In the genomic region with DNA sequence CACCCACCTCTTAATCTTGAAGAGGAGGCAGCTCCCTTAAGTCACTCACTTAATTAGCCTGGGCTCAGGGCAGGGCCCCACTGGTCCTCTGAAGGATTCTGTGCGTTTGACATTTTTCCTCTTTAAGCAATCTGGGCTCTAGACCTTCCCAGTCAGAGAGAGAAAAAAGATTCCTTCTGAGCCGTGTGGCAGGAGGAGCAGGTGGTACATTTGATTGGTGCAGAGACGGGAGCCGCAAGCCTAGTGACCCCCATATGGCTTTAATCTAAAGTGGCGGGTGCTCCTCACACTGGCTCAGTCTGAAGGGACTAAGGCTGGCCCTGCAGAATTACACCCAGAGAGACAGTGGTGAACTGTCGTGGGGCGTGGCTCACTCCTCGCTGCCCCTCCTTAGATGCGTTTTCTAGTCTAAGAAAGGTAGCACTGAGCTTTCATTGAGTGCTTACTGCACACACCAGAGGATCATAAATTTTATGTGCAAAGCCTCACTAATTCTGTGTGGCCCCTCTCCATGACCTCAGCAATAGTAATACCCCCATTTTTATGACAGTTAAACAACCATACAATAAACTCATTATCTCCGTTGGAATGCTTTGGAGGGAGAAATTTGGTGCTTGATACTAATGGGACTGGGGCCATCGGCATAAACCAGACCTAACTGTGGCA, we compare ENCODE assay signal across 15 mouse cellular contexts.
A peak's percentile ranks its signal among the peaks of the same experiment; 100 is the strongest.
DNase-seq lines count a peak whose midpoint lies in the region; ATAC-seq and TF ChIP-seq lines count a peak whose summit lies in the region.
"Had no signal": no experiment of that assay in that cellular context is flagged by ENCODE, and none has a peak within 500 bp of the region (broad histone marks: within the 10 kb centered on the region; RNA-seq: fewer than 3 reads in every experiment).

No protein-coding gene starts in this region.

- no peak overlapping the region for H3K9ac ChIP-seq in hindbrain, postnatal 0 days (replicated peaks; ENCODE audit: low read length)
- no peak overlapping the region for H3K9ac ChIP-seq in embryonic facial prominence, embryonic 11.5 days (replicated peaks; ENCODE audit: low read length)
- H3K9ac ChIP-seq in hindbrain, embryonic 16.5 days (ENCODE audit: low read depth, low read length): no peak overlapping the region
- H3K9ac ChIP-seq in midbrain, embryonic 15.5 days: no peak overlapping the region
- H3K9ac ChIP-seq: embryonic facial prominence, embryonic 12.5 days; heart, embryonic 15.5 days; limb, embryonic 15.5 days had no signal

- H3K27me3 ChIP-seq in hindbrain, embryonic 10.5 days (ENCODE audit: insufficient read depth, poor library complexity, severe bottlenecking): no peaks in the 10 kb centered on the region
- no peaks in the 10 kb centered on the region for H3K27me3 ChIP-seq in hindbrain, postnatal 0 days (ENCODE audit: insufficient read depth, low read length)
- H3K27me3 ChIP-seq in embryonic facial prominence, embryonic 11.5 days (ENCODE audit: control insufficient read depth, insufficient read depth, low read length): no peaks in the 10 kb centered on the region
- H3K27me3 ChIP-seq in hindbrain, embryonic 16.5 days (replicated peaks; ENCODE audit: control insufficient read depth, insufficient read depth, low read length): no peaks in the 10 kb centered on the region
- H3K27me3 ChIP-seq in midbrain, embryonic 15.5 days (replicated peaks): no peaks in the 10 kb centered on the region
- H3K27me3 ChIP-seq: embryonic facial prominence, embryonic 12.5 days had no signal

- TF ChIP-seq CTCF in hindbrain, postnatal 0 days (IDR thresholded peaks at IDR 0.05; ENCODE audit: low read depth): no peak

- no peaks in the 10 kb centered on the region for H3K9me3 ChIP-seq in hindbrain, embryonic 10.5 days
- H3K9me3 ChIP-seq in hindbrain, postnatal 0 days (ENCODE audit: low read length): no peaks in the 10 kb centered on the region
- H3K9me3 ChIP-seq in embryonic facial prominence, embryonic 11.5 days (replicated peaks; ENCODE audit: control insufficient read depth, low read length): no peaks in the 10 kb centered on the region
- no peaks in the 10 kb centered on the region for H3K9me3 ChIP-seq in hindbrain, embryonic 16.5 days (ENCODE audit: control insufficient read depth, low read length)
- H3K9me3 ChIP-seq in midbrain, embryonic 15.5 days: no peaks in the 10 kb centered on the region
- H3K9me3 ChIP-seq: embryonic facial prominence, embryonic 12.5 days; heart, embryonic 15.5 days; limb, embryonic 15.5 days had no signal

- no peak overlapping the region for H3K4me2 ChIP-seq in hindbrain, postnatal 0 days (ENCODE audit: low read depth, low read length)
- no peak overlapping the region for H3K4me2 ChIP-seq in embryonic facial prominence, embryonic 11.5 days (ENCODE audit: low read depth, low read length)
- H3K4me2 ChIP-seq in hindbrain, embryonic 16.5 days (ENCODE audit: low read length): no peak overlapping the region
- H3K4me2 ChIP-seq in midbrain, embryonic 15.5 days: no peak overlapping the region
- H3K4me2 ChIP-seq: embryonic facial prominence, embryonic 12.5 days; heart, embryonic 15.5 days; limb, embryonic 15.5 days had no signal

- no peak for ATAC-seq in hindbrain, postnatal 0 days
- ATAC-seq in embryonic facial prominence, embryonic 11.5 days (replicated peaks; ENCODE audit: insufficient number of reproducible peaks, low FRiP score, low TSS enrichment, low read depth): peak; percentile 76
- peak; percentile 66 for ATAC-seq in hindbrain, embryonic 16.5 days
- peak; percentile 68 for ATAC-seq in midbrain, embryonic 15.5 days (replicated peaks)
- ATAC-seq: inflammation-experienced regulatory T-cells, adult 6 months had no signal

- no peak for DNase-seq in hindbrain, embryonic 10.5 days (ENCODE audit: low spot score)
- DNase-seq in hindbrain, postnatal 0 days (ENCODE audit: low spot score): no peak
- peak; percentile 52 for DNase-seq in embryonic facial prominence, embryonic 11.5 days (ENCODE audit: low spot score)
- no peak for DNase-seq in thymus, postnatal 14 days
- DNase-seq in embryo, embryonic 10.5 days (ENCODE audit: low spot score): no peak
- DNase-seq: adrenal gland, postnatal 14 days; cerebellum, postnatal 14 days; lung, adult 2 months; right cerebral cortex, adult 18-20 months had no signal

- 71% methylated on average over 11 of the region's 11 CpGs for WGBS in hindbrain, embryonic 10.5 days
- WGBS in hindbrain, postnatal 0 days: 62% methylated on average over 11 of the region's 11 CpGs
- 41% methylated on average over 11 of the region's 11 CpGs for WGBS in embryonic facial prominence, embryonic 11.5 days
- WGBS in hindbrain, embryonic 16.5 days: 51% methylated on average over 11 of the region's 11 CpGs
- 48% methylated on average over 11 of the region's 11 CpGs for WGBS in midbrain, embryonic 15.5 days

- no peaks in the 10 kb centered on the region for H3K36me3 ChIP-seq in hindbrain, embryonic 10.5 days
- H3K36me3 ChIP-seq in hindbrain, postnatal 0 days (ENCODE audit: insufficient read depth, low read length): no peaks in the 10 kb centered on the region
- H3K36me3 ChIP-seq in embryonic facial prominence, embryonic 11.5 days (replicated peaks; ENCODE audit: control insufficient read depth, insufficient read depth, low read depth, low read length): no peaks in the 10 kb centered on the region
- H3K36me3 ChIP-seq in hindbrain, embryonic 16.5 days (ENCODE audit: control insufficient read depth, insufficient read depth, low read length): no peaks in the 10 kb centered on the region
- no peaks in the 10 kb centered on the region for H3K36me3 ChIP-seq in midbrain, embryonic 15.5 days (replicated peaks)
- H3K36me3 ChIP-seq: embryonic facial prominence, embryonic 12.5 days; heart, embryonic 15.5 days; limb, embryonic 15.5 days had no signal

- H3K4me3 ChIP-seq in hindbrain, embryonic 10.5 days: no peak overlapping the region
- H3K4me3 ChIP-seq in hindbrain, postnatal 0 days (ENCODE audit: low read length): no peak overlapping the region
- no peak overlapping the region for H3K4me3 ChIP-seq in embryonic facial prominence, embryonic 11.5 days (ENCODE audit: low read depth, low read length)
- H3K4me3 ChIP-seq in hindbrain, embryonic 16.5 days (ENCODE audit: low read length): no peak overlapping the region
- no peak overlapping the region for H3K4me3 ChIP-seq in midbrain, embryonic 15.5 days
- H3K4me3 ChIP-seq: embryonic facial prominence, embryonic 12.5 days; heart, embryonic 15.5 days; limb, embryonic 15.5 days had no signal

- peaks cover 18% of the 10 kb centered on the region for H3K4me1 ChIP-seq in hindbrain, embryonic 10.5 days (replicated peaks)
- 0 out of 2 replicates have a peak, but pooled peaks cover 4% of the 10 kb centered on the region for H3K4me1 ChIP-seq in hindbrain, postnatal 0 days (ENCODE audit: insufficient read depth, low read length)
- H3K4me1 ChIP-seq in embryonic facial prominence, embryonic 11.5 days (ENCODE audit: control insufficient read depth, insufficient read depth, low read length): no peaks in the 10 kb centered on the region
- peaks cover 5% of the 10 kb centered on the region for H3K4me1 ChIP-seq in hindbrain, embryonic 16.5 days (ENCODE audit: control insufficient read depth, insufficient read depth, low read depth, low read length)
- H3K4me1 ChIP-seq in midbrain, embryonic 15.5 days: peaks cover 14% of the 10 kb centered on the region

- H3K27ac ChIP-seq in hindbrain, embryonic 10.5 days: peak overlapping the region; percentile 23; the same call in 1 of the 2 replicates
- H3K27ac ChIP-seq in hindbrain, postnatal 0 days: no peak overlapping the region
- H3K27ac ChIP-seq in embryonic facial prominence, embryonic 11.5 days (replicated peaks; ENCODE audit: low read depth, low read length): no peak overlapping the region
- H3K27ac ChIP-seq in hindbrain, embryonic 16.5 days (ENCODE audit: low read depth, low read length): no peak overlapping the region
- no peak overlapping the region for H3K27ac ChIP-seq in midbrain, embryonic 15.5 days
- H3K27ac ChIP-seq: embryonic facial prominence, embryonic 12.5 days; heart, embryonic 15.5 days; limb, embryonic 15.5 days had no signal
